Mouse (Mus musculus) gastrocnemius, postnatal 10 days (tissue): ENCODE results near the gene Fgfbp3. TPM values are rescaled to one million over a fixed set of nuclear protein-coding genes. Genes with fewer than 3 reads are reported as not detected.
"Not testable (repeated sequence)": the region's sequence is repeated elsewhere in the genome, so short reads cannot be mapped to it uniquely, and the experiment has no call there.

ENCODE experiments used
- DNase-seq: peaks from one replicate; pipeline ENCODE4 v3.0.0; 2021; ENCODE audit warnings: mixed read lengths
- long read RNA-seq, 2 experiments: library from polyadenylated mRNA; stranded (forward); transcript quantifications; one replicate each; pipeline ENCODE4 v2.0.0; 2021
- total RNA-seq, 2 experiments: library from RNA; stranded (reverse); gene quantifications; 2 replicates each; pipeline ENCODE4 v1.2.3; 2021

The Fgfbp3 gene
- 1 to 10 TPM; 2.0 to 4.4 TPM for total RNA-seq
- long read RNA-seq, experiment 1, partial matches to known transcripts = 9 of 10 reads
- long read RNA-seq, experiment 1, other reads (novel, unspliced or antisense) = 0 of 10 reads
- long read RNA-seq, experiment 2, partial matches to known transcripts = 11 of 11 reads
- long read RNA-seq, experiment 2, other reads (novel, unspliced or antisense) = 0 of 11 reads

GRCm38 (mm10) chr19:36919466-36919865, at the start of gene Fgfbp3:
Gene Fgfbp3, minus strand, starts transcription at chr19:36919615.
- no peak for DNase-seq

GRCm38 (mm10) chr19:36962544-36963260, 43.3 kb upstream of the Fgfbp3 start:
- DNase-seq = not testable (repeated sequence)

GRCm38 (mm10) chr19:36961320-36961719, 41.9 kb upstream of the Fgfbp3 start:
- DNase-seq = no peak

- no peak for DNase-seq
Observed at GRCm38 (mm10) chr19:36958331-36958730, 38.9 kb upstream of the Fgfbp3 start.

GRCm38 (mm10) chr19:36953637-36954206, 34.3 kb upstream of the Fgfbp3 start:
- no peak for DNase-seq

GRCm38 (mm10) chr19:36940064-36940463, 20.6 kb upstream of the Fgfbp3 start:
- no peak for DNase-seq

GRCm38 (mm10) chr19:36938008-36938407, 18.6 kb upstream of the Fgfbp3 start:
- no peak for DNase-seq

GRCm38 (mm10) chr19:36936285-36936684, 16.9 kb upstream of the Fgfbp3 start:
- DNase-seq = no peak

GRCm38 (mm10) chr19:36932613-36933012, 13.2 kb upstream of the Fgfbp3 start:
- DNase-seq = no peak

- no peak for DNase-seq
Observed at GRCm38 (mm10) chr19:36932097-36932496, 12.7 kb upstream of the Fgfbp3 start.

GRCm38 (mm10) chr19:36929816-36930215, 10.4 kb upstream of the Fgfbp3 start:
- DNase-seq = no peak

- DNase-seq = no peak
Observed at GRCm38 (mm10) chr19:36927800-36928361, 8.5 kb upstream of the Fgfbp3 start.

- no peak for DNase-seq
Observed at GRCm38 (mm10) chr19:36926553-36927236, 7.3 kb upstream of the Fgfbp3 start.

GRCm38 (mm10) chr19:36925671-36926552, 6.5 kb upstream of the Fgfbp3 start, which contains the start of gene Btaf1:
Gene Btaf1, plus strand, starts transcription at chr19:36926079.
- peak; percentile 86 for DNase-seq

- no peak for DNase-seq
Observed at GRCm38 (mm10) chr19:36922936-36923335, 3.5 kb upstream of the Fgfbp3 start.

- no peak for DNase-seq
Observed at GRCm38 (mm10) chr19:36922015-36922414, 2.6 kb upstream of the Fgfbp3 start.

- peak; percentile 80 for DNase-seq
Observed at GRCm38 (mm10) chr19:36918441-36919301, 744 bp downstream of the Fgfbp3 start.

- no peak for DNase-seq
Observed at GRCm38 (mm10) chr19:36916876-36917389, 2.5 kb downstream of the Fgfbp3 start.

- no peak for DNase-seq
Observed at GRCm38 (mm10) chr19:36916206-36916605, 3.2 kb downstream of the Fgfbp3 start.

GRCm38 (mm10) chr19:36913064-36913463, 6.4 kb downstream of the Fgfbp3 start:
- DNase-seq = no peak
